Mouse (Mus musculus): ENCODE data around the gene Tmem9.

DNA sequence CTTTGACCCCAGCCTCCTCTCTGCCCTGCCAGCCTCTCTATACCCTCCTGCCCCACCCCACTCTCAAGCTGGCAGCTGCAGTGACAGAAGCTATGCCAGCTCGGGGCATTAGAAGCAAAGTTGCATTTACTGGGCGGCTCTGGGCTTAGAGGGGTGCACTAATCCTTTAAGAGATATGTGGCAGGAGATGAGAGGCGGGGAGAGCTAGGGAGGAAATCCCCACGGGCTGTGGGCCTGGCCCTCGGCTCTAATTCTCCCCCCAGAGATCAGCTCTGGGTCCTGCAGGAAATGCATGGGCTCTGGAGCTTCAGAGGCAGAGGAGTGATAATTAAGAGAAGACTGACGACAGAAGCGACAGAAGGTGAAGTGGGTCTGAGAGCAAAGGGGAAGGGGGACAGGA, 25.0 kb downstream of the Tmem9 start:
- no peak for TF ChIP-seq CTCF (IDR thresholded peaks at IDR 0.05; ENCODE audit: borderline replicate concordance, insufficient read depth, low read length)
- TF ChIP-seq POLR2A (IDR thresholded peaks at IDR 0.05; ENCODE audit: low read depth, low read length): no peak

Measured in embryonic fibroblast, embryonic 13.5 days (primary cell).